Mouse (Mus musculus) liver, postnatal 0 days (tissue): ENCODE data around the gene Hic1.

Experiments used
- CTCF ChIP-seq: sonication (generic); IDR thresholded peaks from 2 replicates; pipeline ENCODE4 v1.5.1; 2016; ENCODE audit warnings: antibody characterized with exemption, low read depth
- EP300 ChIP-seq: IDR thresholded peaks from 2 replicates; pipeline ENCODE4 v1.6.1; 2016; ENCODE audit warnings: antibody characterized with exemption, low read depth, mild to moderate bottlenecking

DNA sequence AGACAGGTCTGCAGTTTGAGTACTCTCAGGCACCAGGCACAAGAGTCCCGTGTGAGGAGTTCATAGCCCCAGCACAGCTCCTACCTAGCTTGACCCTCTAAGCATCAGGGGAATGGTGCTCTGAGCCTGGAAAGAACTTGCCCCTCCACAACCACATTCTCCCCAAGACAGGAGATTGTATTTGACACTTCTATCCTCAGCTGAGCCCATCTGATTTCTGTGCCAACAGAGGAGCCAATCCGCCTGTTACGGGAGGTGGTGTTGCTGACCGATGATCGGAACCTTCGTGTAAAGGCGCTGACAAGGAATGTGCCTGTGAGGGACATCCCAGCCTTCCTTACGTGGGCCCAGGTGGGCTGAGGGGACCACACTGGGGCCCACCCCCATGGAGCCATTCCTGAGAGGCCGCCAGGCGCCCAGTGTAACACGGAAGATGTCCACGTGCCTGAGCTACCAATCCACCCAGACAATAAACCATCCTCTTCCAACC, 6.7 kb downstream of the Hic1 start:
- TF ChIP-seq CTCF: no peak
- no peak for TF ChIP-seq EP300
